Mouse (Mus musculus): ENCODE results near the gene P3h3.

DNA sequence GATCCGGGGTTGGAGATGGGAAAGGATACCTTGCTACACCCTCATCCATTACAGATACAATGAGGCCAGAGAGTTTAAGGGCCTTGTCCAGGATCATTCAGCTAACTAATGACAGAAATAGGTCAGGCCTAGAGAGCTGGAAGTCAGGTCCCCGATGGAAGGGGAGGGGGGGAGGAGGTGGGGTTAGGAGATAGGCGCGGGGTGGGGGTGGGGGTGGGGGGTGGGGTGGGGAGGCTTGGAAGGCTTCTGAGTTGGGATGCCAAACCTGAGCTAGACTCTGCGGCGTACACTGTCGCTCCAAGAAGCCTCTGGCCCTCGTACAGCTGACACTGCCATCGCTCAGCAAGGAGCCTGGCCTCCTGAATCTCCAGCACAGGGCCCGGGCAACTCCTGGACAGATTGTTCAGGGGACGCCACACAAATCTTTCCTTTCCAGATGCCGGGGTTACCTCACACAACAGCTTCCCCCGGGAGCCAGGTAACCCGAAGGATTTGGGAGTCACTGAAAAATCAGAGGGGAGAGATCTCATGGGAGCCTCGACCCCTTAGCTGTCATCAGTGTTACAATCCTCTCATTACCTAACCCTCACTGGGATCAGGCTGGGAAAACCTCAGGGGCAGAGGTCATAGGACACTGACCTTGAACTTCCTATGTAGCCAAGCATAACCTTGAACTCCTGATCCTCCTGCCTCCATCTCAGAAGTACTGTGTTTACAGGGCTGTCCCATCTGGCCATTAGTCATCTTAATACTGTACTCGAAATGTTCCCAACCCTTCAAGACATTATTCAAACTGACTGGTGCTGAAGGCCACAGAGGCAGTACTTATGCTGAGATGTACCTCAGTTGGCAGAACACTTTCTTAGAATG lies 47.7 kb upstream of the P3h3 start:
- TF ChIP-seq CTCF (IDR thresholded peaks at IDR 0.05; ENCODE audit: control insufficient read depth, insufficient read depth, low read length) (no peak), POLR2A (IDR thresholded peaks at IDR 0.05; ENCODE audit: borderline replicate concordance, control insufficient read depth, low read depth, low read length) (no peak)
